Mouse (Mus musculus) small intestine, adult 2 months (tissue): ENCODE data around the gene Foxr1.

Experiments
- CTCF ChIP-seq: fragments of 200-500 bp; IDR thresholded peaks from 2 replicates; pipeline ENCODE4 v1.5.1; 2012; ENCODE audit warnings: low read depth, mild to moderate bottlenecking, control low read depth, inconsistent platforms, low read length, moderate library complexity, mixed read lengths; ENCODE audit not compliant: insufficient replicate concordance, insufficient read length; ENCODE audit errors: extremely low read depth
- POLR2A ChIP-seq: fragments of 200-500 bp; IDR thresholded peaks from 2 replicates; pipeline ENCODE4 v1.6.1; 2012; ENCODE audit warnings: low read depth, mild to moderate bottlenecking, control low read depth, inconsistent platforms, low read length, moderate library complexity

- TF ChIP-seq CTCF (no peak), POLR2A (no peak)
Observed at GRCm38 (mm10) chr9:44399795-44400114, 41.2 kb downstream of the Foxr1 start.
